Mouse (Mus musculus) midbrain, embryonic 13.5 days (tissue): ENCODE results near the gene Adh7. TPM values are rescaled to one million over a fixed set of nuclear protein-coding genes. Genes with fewer than 3 reads are reported as not detected.

Experiments
- ATAC-seq: fragments of 200-750 bp; cut with Nextera tagmentation; 2 replicates; pipeline ENCODE4 v1.8.0; 2017; ENCODE audit warnings: mild to moderate bottlenecking, moderate TSS enrichment, moderate library complexity
- H3K27ac ChIP-seq: fragments of 300-500 bp; sonication (generic); 2 replicates; pipeline ENCODE4 v1.5.1; 2015; ENCODE audit warnings: inconsistent platforms, mild to moderate bottlenecking, moderate library complexity
- H3K27me3 ChIP-seq: fragments of 300-500 bp; sonication (generic); 2 replicates; pipeline ENCODE4 v1.6.1; 2015; ENCODE audit warnings: mild to moderate bottlenecking, inconsistent platforms
- H3K36me3 ChIP-seq: fragments of 300-500 bp; sonication (generic); 2 replicates; pipeline ENCODE4 v1.6.1; 2015; ENCODE audit warnings: mild to moderate bottlenecking, inconsistent platforms
- H3K4me1 ChIP-seq: fragments of 300-500 bp; sonication (generic); replicated peaks from 2 replicates; pipeline ENCODE4 v1.6.1; 2015; ENCODE audit warnings: inconsistent platforms
- H3K4me2 ChIP-seq: fragments of 300-500 bp; sonication (generic); replicated peaks from 2 replicates; pipeline ENCODE4 v1.6.1; 2015; ENCODE audit warnings: moderate library complexity, mild to moderate bottlenecking, inconsistent platforms
- H3K4me3 ChIP-seq: fragments of 300-500 bp; sonication (generic); replicated peaks from 2 replicates; pipeline ENCODE4 v1.5.1; 2015; ENCODE audit warnings: mild to moderate bottlenecking, inconsistent platforms
- H3K9ac ChIP-seq: fragments of 300-500 bp; sonication (generic); replicated peaks from 2 replicates; pipeline ENCODE4 v1.6.1; 2015; ENCODE audit warnings: mild to moderate bottlenecking, inconsistent platforms
- H3K9me3 ChIP-seq: fragments of 300-500 bp; sonication (generic); 2 replicates; pipeline ENCODE4 v1.6.1; 2016; ENCODE audit warnings: mild to moderate bottlenecking, inconsistent platforms
- WGBS: fragments of 180-500 bp; shearing (Covaris S2); methylation state at CpG from one replicate; pipeline ENCODE4 v1.1.7; 2015; 5-methylcytosine and 5-hydroxymethylcytosine counted together
- polyA plus RNA-seq: library from polyadenylated mRNA; unstranded; fragments of >200 nt; fragmentation: Nextera tagmentation; extraction: Ambion mirVana; gene quantifications from 2 replicates; pipeline ENCODE4 v1.2.1, GENCODE M21; 2015

The Adh7 gene
- polyA plus RNA-seq, 1 experiment from 2014 or later = 0.66 TPM

DNA sequence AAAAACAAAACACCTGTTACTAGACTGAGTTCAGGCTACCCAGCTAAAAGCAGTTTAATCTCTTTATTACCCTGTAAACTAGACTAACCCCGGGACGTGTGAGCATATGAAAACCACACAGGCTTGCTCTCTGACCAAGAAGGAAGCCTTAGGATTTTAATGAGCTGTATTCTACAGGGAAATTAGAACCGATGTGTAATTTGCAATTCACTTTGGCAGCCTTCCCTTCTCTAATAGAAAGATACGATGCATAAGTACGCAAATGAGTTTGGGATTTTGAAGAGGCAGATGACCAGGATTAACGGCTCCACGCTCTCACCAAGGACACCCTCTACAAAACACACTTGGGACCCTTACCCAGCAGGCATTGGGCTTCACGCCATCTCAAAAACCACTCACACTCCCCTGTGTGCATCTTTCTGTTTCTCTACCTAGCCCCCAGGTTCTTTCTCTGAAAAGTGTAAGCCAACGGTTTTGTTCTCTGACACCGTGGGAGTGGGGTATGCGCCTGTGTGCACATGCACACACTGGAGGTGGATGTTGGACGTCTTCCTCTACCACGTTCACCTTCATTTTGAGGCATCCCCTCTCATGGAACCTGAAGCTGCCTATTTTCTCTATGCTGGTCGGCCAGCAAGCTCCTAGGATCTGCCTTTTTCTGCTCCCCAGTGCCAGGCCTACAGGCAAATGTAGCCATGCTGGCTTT lies 24.6 kb downstream of the Adh7 start:
- peak; percentile 74 for ATAC-seq

DNA sequence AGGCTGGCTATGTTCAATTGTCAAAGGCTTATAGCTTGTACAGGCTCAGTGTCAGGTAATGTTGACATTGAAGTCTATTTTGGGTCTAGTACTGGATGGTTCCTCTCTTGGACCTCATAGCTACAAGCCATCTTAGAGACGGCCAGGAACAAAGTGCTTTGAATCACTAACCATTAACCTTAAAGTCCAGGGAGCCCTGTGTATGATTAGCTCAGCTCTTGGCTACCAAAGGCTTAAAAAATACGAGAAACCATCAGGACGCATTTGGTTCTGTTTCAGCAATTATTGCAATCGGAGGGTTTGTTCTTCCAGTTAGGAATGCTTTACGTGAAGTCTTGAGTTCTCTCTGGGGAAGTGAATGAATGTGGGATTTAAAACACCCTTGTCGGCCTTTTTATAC lies 25.4 kb downstream of the Adh7 start:
- Histone ChIP-seq H3K9me3 (no peaks in the 10 kb centered on the region), H3K4me3 (no peak overlapping the region), H3K27ac (no peak overlapping the region), H3K4me1 (peaks cover 5% of the 10 kb centered on the region; the same call in 1 of the 2 replicates), H3K4me2 (no peak overlapping the region), H3K9ac (no peak overlapping the region), H3K27me3 (no peaks in the 10 kb centered on the region), H3K36me3 (no peaks in the 10 kb centered on the region)
- no peak for ATAC-seq
- 93% methylated on average over 6 of the region's 6 CpGs for WGBS

More for the DNA sequence above, 24.6 kb downstream of the Adh7 start:
- WGBS = 60% methylated on average over 14 of the region's 14 CpGs
- Histone ChIP-seq H3K9ac (no peak overlapping the region), H3K36me3 (no peaks in the 10 kb centered on the region), H3K4me3 (no peak overlapping the region), H3K27me3 (no peaks in the 10 kb centered on the region), H3K9me3 (no peaks in the 10 kb centered on the region), H3K27ac (peak overlapping the region; percentile 45; the same call in 1 of the 2 replicates), H3K4me2 (no peak overlapping the region), H3K4me1 (peaks cover 5% of the 10 kb centered on the region; the same call in 1 of the 2 replicates)

DNA sequence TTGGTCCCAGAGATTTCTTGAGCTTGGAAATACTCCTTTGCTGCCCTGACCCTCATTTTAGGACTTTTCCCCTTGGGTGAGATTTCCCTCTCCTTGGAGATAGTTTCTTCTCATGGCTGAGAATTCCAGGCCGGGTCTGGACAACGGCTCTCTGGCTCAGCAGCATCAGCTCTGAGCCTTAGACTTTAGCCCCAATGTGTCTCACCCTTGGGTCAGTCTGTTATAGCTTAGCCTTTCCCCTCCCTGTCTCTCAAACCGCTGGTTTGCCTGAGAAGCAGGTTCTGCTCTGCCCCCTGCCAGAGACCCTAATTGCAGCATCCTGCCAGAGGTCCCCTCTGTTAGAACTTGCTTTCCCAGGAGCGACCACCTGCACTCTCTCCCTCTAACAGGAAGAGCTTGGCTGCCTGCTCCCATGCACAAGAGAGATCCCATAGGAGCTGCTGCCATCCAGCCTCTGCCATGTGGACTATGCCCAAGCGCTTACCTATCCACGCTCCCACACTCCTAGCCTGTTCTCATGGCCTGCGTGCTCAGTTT lies 26.8 kb downstream of the Adh7 start:
- no peak for ATAC-seq
- Histone ChIP-seq H3K4me3 (no peak overlapping the region), H3K9me3 (no peaks in the 10 kb centered on the region), H3K4me1 (peaks cover 5% of the 10 kb centered on the region; the same call in 1 of the 2 replicates), H3K4me2 (no peak overlapping the region), H3K36me3 (no peaks in the 10 kb centered on the region), H3K27me3 (no peaks in the 10 kb centered on the region), H3K9ac (no peak overlapping the region), H3K27ac (no peak overlapping the region)
- 81% methylated on average over 7 of the region's 7 CpGs for WGBS

DNA sequence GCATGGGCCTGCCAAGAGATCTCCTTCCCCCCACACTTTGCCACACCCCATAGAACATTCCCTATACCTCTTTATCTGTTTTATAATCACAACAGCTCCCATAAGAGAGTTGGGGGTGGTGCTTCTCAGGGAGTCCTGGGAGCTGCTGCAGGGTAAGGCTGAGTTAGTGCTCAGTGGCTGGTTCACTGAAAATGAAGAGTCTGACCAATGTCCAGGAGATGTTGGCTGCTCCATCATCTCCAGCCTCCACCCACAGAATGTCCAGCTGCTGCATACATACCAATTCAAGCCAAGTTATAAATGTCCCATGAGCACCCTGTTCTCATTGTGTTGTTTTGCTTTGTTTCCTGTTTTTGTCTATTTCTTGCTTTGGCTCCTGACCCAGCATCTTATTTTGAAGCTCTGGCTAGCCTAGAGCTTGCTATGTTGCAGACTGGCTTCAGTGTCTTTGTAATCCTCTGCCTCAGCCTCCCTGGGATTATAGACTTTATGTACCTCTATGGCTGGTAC lies 29.0 kb downstream of the Adh7 start:
- no peak for ATAC-seq
- Histone ChIP-seq H3K36me3 (no peaks in the 10 kb centered on the region), H3K4me2 (no peak overlapping the region), H3K9me3 (no peaks in the 10 kb centered on the region), H3K27ac (no peak overlapping the region), H3K27me3 (no peaks in the 10 kb centered on the region), H3K9ac (no peak overlapping the region), H3K4me3 (no peak overlapping the region), H3K4me1 (peaks cover 4% of the 10 kb centered on the region; the same call in 1 of the 2 replicates)

DNA sequence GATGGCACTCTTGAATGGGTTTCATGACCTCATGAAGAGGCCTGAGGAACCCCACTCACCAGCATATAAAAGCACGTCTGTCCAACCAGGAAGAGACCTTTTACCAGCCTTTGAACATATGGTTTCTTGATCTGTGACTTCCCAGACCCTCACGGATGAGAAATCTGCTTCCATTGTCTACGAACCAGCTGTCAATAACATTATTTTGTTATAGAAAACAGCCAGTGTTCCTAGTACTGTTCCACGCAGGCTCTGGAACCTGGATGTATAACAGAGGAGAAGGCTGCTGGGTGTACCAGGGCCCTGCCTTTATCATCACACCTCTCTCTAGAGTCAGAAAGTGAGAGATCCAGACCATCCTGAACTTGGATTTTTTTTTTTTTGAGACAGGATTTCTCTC lies 29.7 kb downstream of the Adh7 start:
- H3K4me3 ChIP-seq = no peak overlapping the region
- H3K27me3 ChIP-seq = no peaks in the 10 kb centered on the region
- H3K27ac ChIP-seq = no peak overlapping the region
- no peaks in the 10 kb centered on the region for H3K9me3 ChIP-seq
- H3K36me3 ChIP-seq = no peaks in the 10 kb centered on the region
- ATAC-seq = no peak
- no peaks in the 10 kb centered on the region for H3K4me1 ChIP-seq
- 87% methylated on average over 4 of the region's 4 CpGs for WGBS
- H3K4me2 ChIP-seq = no peak overlapping the region
- H3K9ac ChIP-seq = no peak overlapping the region

DNA sequence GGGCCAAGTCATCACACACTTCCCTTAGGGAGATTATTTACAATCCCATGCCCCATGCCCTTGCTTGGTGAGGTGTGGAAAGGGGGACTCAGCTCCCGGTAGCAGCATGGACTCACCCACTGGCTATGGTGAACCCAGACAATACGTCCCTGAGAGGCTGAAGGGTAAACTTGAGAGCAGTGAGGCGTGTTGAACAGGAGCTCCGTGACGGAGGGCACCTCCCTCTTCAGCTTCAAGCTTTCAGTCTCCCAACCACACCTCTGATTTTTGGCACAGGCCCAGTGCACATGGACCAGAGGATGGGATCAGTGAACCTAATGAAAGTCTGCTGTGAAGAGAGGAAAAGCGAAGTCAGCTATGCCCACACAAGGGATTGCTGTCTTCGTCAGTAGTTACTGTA lies 30.5 kb downstream of the Adh7 start:
- H3K36me3 ChIP-seq = no peaks in the 10 kb centered on the region
- WGBS = 68% methylated on average over 7 of the region's 7 CpGs
- no peak overlapping the region for H3K9ac ChIP-seq
- no peaks in the 10 kb centered on the region for H3K9me3 ChIP-seq
- H3K4me2 ChIP-seq = no peak overlapping the region
- H3K27ac ChIP-seq = no peak overlapping the region
- H3K4me1 ChIP-seq = no peaks in the 10 kb centered on the region
- H3K27me3 ChIP-seq = no peaks in the 10 kb centered on the region
- ATAC-seq = no peak
- H3K4me3 ChIP-seq = no peak overlapping the region

DNA sequence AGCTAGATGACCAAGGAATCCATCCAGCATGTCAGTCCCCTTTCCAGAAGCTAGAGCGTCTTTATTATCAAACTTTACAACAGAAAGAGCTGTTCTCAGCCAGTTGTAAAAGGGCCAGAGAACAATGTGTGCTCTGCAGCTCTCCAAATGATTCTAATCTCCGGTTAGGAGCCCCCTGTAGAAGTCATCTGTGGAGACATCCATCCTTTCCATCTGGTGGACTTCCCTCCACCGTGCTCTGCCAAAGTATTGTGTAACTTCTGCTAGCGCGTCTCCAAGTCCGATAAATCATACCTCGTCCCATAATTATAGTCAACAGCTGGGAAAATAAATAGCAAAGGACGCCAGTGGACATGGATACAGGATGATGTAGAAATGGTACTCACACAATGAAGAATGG lies 31.2 kb downstream of the Adh7 start:
- Histone ChIP-seq H3K9ac (no peak overlapping the region), H3K4me3 (no peak overlapping the region), H3K27ac (no peak overlapping the region), H3K36me3 (no peaks in the 10 kb centered on the region), H3K4me2 (no peak overlapping the region), H3K27me3 (no peaks in the 10 kb centered on the region), H3K9me3 (no peaks in the 10 kb centered on the region), H3K4me1 (no peaks in the 10 kb centered on the region)
- 93% methylated on average over 8 of the region's 8 CpGs for WGBS
- ATAC-seq = no peak

DNA sequence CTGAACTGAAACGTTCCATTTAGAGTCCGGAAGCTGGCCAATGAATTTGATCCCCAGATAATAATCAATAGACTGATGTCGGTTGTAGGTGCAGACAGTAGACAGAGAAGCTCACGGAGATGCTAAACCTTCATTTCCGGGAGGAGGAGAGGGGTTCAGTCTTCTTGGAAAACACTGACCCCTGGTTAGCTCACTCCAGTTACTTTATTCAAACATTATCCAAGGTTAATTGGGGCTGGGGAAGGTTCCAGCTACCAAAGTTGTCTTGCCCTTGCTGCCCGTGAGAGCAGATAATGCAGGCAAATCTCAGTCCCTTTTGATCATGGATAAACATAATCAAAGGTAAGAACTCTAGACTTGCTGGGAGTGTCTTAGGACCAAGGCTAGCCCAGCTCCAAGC lies 33.6 kb downstream of the Adh7 start:
- Histone ChIP-seq H3K4me2 (no peak overlapping the region), H3K27ac (no peak overlapping the region), H3K27me3 (no peaks in the 10 kb centered on the region), H3K9me3 (no peaks in the 10 kb centered on the region), H3K4me1 (no peaks in the 10 kb centered on the region), H3K4me3 (no peak overlapping the region), H3K36me3 (no peaks in the 10 kb centered on the region), H3K9ac (no peak overlapping the region)
- no peak for ATAC-seq
- WGBS = 89% methylated on average over 6 of the region's 6 CpGs

DNA sequence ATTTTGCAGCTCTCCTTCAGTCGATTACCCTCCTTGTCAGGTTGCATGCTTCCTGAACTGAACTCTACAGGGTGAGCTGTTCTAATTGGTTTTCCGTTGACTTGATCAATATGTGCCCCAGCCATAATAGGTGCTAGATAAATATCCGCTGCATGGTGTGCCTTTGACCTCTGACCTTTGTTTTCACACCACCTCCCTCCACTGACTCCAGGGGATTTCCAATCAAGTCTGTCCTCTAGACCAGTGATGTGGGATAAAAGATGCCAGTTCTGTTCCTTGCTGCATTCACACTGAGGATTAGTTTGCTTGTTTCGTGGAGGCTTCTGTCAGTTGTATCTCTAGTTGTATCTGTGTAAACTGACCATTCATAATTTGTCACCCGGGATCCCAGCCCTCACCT lies 36.6 kb downstream of the Adh7 start:
- Histone ChIP-seq H3K9ac (no peak overlapping the region), H3K27ac (no peak overlapping the region), H3K4me3 (no peak overlapping the region), H3K9me3 (no peaks in the 10 kb centered on the region), H3K36me3 (no peaks in the 10 kb centered on the region), H3K4me1 (no peaks in the 10 kb centered on the region), H3K4me2 (no peak overlapping the region), H3K27me3 (no peaks in the 10 kb centered on the region)
- no peak for ATAC-seq
- 33% methylated on average over 5 of the region's 5 CpGs for WGBS

DNA sequence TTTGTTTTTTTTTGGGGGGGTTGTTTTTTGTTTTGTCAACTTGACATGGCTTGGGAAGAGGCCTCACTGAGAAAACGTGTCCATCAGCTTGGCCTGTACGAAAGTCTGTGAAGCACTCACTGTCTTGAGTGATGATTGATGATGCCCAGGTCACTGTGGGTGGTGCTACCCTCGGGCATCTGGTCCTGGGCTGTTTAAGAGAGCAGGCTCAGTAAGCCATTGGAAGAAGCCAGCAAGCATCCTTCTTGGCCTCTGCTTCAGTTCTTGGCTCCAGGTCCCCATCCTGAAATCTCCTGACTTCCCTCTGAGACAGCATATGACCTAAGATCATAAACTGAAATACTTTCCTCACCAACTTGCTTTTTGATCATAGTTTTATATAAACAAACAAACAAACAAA lies 37.8 kb downstream of the Adh7 start:
- Histone ChIP-seq H3K4me2 (no peak overlapping the region), H3K9me3 (no peaks in the 10 kb centered on the region), H3K4me1 (no peaks in the 10 kb centered on the region), H3K27ac (no peak overlapping the region), H3K4me3 (no peak overlapping the region), H3K27me3 (no peaks in the 10 kb centered on the region), H3K9ac (no peak overlapping the region), H3K36me3 (no peaks in the 10 kb centered on the region)
- 83% methylated on average over 3 of the region's 3 CpGs for WGBS
- no peak for ATAC-seq

DNA sequence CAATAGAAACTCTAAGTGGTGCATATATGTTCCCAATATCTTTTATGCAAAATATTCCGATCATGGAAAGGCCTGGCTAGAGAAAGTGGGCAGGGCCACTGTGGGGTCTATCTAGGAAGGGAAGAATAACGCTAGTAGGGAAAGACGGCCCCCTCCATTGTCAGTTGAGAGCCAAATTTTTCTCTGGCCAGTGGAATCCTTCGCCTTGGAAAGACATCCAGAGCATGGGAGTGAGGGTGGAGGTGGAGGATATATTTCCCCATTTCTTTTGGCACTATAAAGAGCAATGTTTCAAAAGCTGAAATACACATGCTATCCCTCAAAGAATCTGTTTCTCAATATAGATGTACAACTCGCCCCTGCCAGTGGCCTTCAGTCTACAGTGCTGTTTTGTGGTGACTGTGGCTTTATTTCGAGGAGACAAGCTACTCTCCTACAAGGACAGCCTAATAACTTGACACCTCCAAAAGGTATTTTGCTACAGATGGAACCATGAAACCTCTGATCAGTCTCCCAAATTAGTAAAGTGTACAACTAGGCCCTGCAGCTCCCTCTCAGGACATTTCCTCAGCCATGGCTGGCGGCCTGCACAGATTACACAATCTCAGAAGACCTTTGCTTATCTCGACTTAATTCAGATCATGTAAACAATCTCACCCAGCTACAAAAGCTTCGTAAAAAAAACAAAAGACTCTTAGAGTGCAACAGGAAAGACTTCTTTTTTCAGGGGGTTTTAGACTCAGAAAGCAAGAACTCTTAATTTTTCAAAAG lies 38.4 kb downstream of the Adh7 start:
- no peak overlapping the region for H3K4me3 ChIP-seq
- no peak overlapping the region for H3K4me2 ChIP-seq
- no peak overlapping the region for H3K9ac ChIP-seq
- WGBS = 83% methylated on average over 9 of the region's 9 CpGs
- no peak overlapping the region for H3K27ac ChIP-seq
- no peak for ATAC-seq
- no peaks in the 10 kb centered on the region for H3K27me3 ChIP-seq
- no peaks in the 10 kb centered on the region for H3K36me3 ChIP-seq
- H3K9me3 ChIP-seq = no peaks in the 10 kb centered on the region
- H3K4me1 ChIP-seq = no peaks in the 10 kb centered on the region
